Mouse (Mus musculus) Patski (cell line): ENCODE measurements around the gene Prss36. TPM values are rescaled to one million over a fixed set of nuclear protein-coding genes. Genes with fewer than 3 reads are reported as not detected.
"Not testable (repeated sequence)": the region's sequence is repeated elsewhere in the genome, so short reads cannot be mapped to it uniquely, and the experiment has no call there.

Source experiments
- ATAC-seq: fragments of 100-300 bp; one replicate; pipeline ENCODE4 v1.8.0; 2021
- CTCF ChIA-PET: fragments of 350-600 bp; sonication (Branson Sonifier 250); formaldehyde crosslinking; loops from one replicate; lab custom pipeline; 2022; ENCODE audit warnings: inconsistent platforms; lab: Charles Lee
- POLR2A ChIA-PET: fragments of 350-600 bp; sonication (Branson Sonifier 250); formaldehyde crosslinking; loops from one replicate; lab custom pipeline; 2022; ENCODE audit warnings: antibody characterized with exemption, inconsistent platforms; lab: Charles Lee
- DNase-seq: peaks from one replicate; pipeline ENCODE4 v3.0.0-alpha.2; 2011; ENCODE audit warnings: low read depth, low spot score
- H3K27me3 ChIP-seq: fragments of 371-371 bp; one replicate; pipeline ENCODE4 v1.5.1; 2021
- CTCF ChIP-seq: fragments of 100-300 bp; IDR thresholded peaks from one replicate; pipeline ENCODE4 v1.5.1; 2021
- in situ Hi-C: fragments of 300-500 bp; cut with MboI; formaldehyde crosslinking; loops from 3 replicates; pipeline ENCODE4 v1.11.1; 2018; ENCODE audit warnings: low pct_unique_long_range_greater_than_20kb, mixed read lengths
- polyA plus RNA-seq: library from polyadenylated mRNA; unstranded; gene quantifications from one replicate; pipeline ENCODE4 v1.2.3, GENCODE M21; 2021

The Prss36 gene
- polyA plus RNA-seq, 1 experiment from 2014 or later, result 6.8 TPM

DNA sequence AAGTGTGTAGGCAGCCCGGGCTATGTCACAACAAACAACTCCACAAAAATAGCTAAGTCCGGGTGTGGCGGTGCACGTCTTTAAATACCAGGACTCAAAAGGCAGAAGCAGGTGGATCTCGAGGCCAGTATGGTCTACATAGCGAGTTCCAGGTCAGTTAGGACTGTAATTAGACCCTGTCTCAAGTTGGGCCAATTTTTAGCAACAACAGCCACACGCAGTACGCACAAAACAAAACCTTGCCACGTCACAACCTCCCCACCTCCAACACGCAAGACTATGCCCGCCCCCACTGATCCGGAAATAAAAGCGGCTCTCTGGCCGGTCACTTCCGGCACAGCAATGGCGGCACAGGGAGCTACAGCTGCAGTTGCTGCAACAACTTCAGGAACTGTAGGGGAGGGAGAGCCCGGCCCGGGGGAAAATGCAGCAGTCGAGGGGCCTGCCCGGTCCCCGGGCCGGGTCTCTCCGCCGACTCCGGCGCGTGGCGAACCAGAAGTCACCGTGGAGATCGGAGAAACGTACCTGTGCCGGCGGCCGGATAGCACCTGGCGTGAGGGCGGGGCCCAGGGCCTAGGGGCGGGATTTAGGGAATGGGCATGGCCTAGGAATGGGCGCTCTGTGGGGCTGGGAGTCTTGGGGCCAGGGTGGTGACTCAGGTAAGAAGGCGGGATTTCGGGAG is 34.2 kb downstream of the Prss36 start, which contains the start of gene Kat8:
TSS of gene Kat8 (plus strand) at position 327 of the 682 bp plus-strand sequence.
- no peaks in the 10 kb centered on the region for H3K27me3 ChIP-seq
- in situ Hi-C loops, result no loop called here
- DNase-seq (no peak), ATAC-seq (peak; percentile 85)
- CTCF ChIA-PET, result interaction anchor here (1.1 to 2.0 kb wide), 4 partner anchors 10 to 24 kb away, joined by 3 to 8 read pairs (median 4); partner anchors contain the start of genes Gm21974 and Vkorc1
- POLR2A ChIA-PET, result interaction anchor here (0.6 to 3.6 kb wide), 8 partner anchors 8 to 111 kb away, joined by 3 to 21 read pairs (median 4); no protein-coding TSS in a partner anchor
- TF ChIP-seq CTCF, result no peak

DNA sequence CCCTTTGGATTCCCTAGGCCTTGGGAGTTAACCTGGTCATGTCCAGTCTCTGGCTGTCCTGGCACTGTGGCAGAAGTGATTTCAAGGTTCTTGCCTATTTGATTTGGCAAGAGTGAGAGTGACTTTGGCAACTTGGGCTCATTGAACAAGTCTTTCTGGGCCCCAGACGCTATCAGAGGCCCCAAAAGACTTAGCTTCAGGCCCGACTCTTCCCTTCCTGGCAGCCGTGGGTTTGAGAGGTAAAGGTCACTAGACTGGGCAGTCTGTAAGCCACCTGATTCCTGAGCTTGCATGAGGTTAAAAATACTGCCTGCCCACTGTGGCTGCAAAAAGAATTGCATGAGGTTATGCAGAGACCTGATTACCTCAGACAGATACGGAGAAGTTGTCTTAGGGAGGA is 37.9 kb downstream of the Prss36 start:
- DNase-seq (no peak), ATAC-seq (no peak)
- ChIA-PET CTCF (no interaction called here), POLR2A (interaction anchor here (1.5 kb wide), 1 partner anchor 58 kb away, joined by 4 read pairs; the partner anchor contains the start of gene Fus)
- no peaks in the 10 kb centered on the region for H3K27me3 ChIP-seq
- in situ Hi-C loops, result no loop called here
- no peak for TF ChIP-seq CTCF

DNA sequence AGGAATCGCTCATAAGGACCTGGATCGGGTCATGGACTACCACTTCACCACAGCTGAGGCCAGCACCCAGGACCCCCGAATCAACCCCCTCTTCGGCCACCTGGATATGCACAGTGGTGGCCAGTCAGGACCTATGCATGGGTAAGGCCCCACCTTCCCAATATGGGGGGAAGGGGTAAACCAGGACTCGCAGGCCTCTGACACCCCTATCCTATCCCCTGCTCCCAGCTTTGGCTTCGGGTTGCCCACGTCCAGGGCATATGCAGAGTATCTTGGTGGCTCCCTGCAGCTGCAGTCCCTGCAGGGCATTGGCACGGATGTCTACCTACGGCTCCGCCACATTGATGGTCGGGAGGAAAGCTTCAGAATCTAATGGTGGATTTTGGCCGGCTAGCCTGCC is 38.6 kb downstream of the Prss36 start:
- ATAC-seq (no peak), DNase-seq (no peak)
- TF ChIP-seq CTCF, result no peak
- POLR2A ChIA-PET, result interaction anchor here (0.6 to 1.5 kb wide), 2 partner anchors 23 to 59 kb away, joined by 4 to 5 read pairs; partner anchors contain the start of gene Fus
- in situ Hi-C loops, result no loop called here
- no peaks in the 10 kb centered on the region for H3K27me3 ChIP-seq
- CTCF ChIA-PET, result no interaction called here

DNA sequence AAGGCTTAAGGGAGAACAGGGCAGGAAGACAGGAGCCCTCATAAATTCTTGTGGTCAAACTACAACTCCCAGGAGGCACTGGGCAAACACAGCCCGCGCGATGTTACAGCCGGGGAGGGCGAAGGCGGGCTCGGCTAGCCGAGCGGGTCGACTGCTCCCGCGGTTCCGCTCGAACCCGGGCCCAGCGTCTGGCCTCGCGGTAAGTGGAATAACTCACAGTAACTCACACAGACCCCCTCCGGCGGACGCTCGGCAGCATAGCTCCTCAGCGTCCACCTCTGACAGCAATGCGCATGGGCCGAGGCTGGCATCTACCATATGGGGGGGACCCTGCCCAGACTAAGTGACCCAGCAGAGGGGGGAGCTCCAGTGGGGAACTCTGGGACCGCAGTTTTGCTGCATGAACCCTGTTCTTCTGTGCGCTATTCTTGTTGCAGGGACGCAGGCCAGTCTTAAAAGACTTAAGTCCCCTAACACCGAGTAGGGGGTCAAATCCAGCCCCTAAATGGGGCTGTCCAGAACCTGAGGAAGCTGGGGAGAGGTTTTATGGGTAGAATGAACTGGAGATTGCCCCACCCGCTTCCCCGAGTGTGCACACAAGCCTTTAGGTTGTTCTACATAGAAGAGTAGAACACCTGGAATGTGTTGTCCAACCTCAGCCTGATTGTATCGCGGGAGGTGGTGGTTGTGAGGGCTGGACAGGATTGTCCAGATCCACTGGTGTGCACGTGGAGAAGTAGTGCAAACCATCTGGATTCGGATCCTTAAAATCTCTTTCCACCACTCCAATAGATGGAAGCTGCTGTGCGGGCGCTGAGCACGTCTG is 42.3 kb downstream of the Prss36 start, which contains the start of gene Bckdk:
TSS of gene Bckdk (plus strand) at position 112 of the 826 bp plus-strand sequence.
- no peak for DNase-seq
- TF ChIP-seq CTCF, result no peak
- in situ Hi-C loops, result no loop called here
- POLR2A ChIA-PET, result interaction anchor here (0.5 to 0.9 kb wide), 4 partner anchors 9 to 28 kb away, joined by 3 to 5 read pairs (median 4); partner anchors contain the start of genes Zfp646 and Zfp668
- peak; percentile 84 for ATAC-seq
- H3K27me3 ChIP-seq, result no peaks in the 10 kb centered on the region
- CTCF ChIA-PET, result no interaction called here

DNA sequence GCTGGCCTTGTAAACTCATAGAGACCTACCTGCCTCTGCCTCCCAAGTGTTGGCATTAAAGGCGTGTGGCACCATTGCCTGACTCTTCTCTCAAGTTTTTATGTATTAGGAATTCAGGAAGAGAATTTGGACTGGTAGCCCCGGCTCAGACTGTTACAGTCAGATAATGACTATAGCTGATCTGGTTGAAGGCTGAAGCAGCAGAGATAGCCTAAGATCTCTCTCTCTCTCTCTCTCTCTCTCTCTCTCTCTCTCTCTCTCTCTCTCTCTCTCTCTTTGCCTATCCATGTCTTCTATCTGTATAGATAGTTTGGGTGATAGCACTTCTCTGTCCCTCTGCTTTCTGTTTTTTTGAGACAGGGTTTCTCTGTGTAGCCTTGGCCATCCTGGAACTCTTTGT is 44.8 kb downstream of the Prss36 start:
- no peaks in the 10 kb centered on the region for H3K27me3 ChIP-seq
- TF ChIP-seq CTCF, result no peak
- ATAC-seq (no peak), DNase-seq (no peak)
- in situ Hi-C loops, result no loop called here
- ChIA-PET POLR2A (no interaction called here), CTCF (no interaction called here)

DNA sequence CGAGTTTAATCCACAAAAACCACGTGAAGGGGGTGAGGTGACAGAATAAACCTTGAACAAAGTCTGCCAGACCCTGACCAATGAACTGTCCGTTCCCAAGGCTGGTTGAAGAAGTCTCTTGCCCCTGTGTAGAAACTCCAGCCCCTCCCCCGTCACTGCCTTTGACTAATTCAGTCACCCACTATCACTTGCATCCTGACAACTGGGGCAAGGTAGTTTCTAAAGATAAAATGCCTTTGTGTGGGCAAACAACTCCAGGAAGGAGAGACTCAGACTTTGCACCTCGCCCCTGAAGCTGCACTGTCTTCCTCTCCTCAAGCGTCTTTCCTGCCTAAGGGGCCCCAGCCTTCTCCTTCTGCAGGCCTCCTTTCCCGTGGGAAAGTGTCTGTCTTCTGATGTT is 46.5 kb downstream of the Prss36 start:
- POLR2A ChIA-PET, result interaction anchor here (0.6 kb wide), 1 partner anchor 283 kb away, joined by 5 read pairs; no protein-coding TSS in a partner anchor
- no peak for DNase-seq
- in situ Hi-C loops, result no loop called here
- ATAC-seq, result no peak
- CTCF ChIA-PET, result no interaction called here
- no peak for TF ChIP-seq CTCF
- no peaks in the 10 kb centered on the region for H3K27me3 ChIP-seq

DNA sequence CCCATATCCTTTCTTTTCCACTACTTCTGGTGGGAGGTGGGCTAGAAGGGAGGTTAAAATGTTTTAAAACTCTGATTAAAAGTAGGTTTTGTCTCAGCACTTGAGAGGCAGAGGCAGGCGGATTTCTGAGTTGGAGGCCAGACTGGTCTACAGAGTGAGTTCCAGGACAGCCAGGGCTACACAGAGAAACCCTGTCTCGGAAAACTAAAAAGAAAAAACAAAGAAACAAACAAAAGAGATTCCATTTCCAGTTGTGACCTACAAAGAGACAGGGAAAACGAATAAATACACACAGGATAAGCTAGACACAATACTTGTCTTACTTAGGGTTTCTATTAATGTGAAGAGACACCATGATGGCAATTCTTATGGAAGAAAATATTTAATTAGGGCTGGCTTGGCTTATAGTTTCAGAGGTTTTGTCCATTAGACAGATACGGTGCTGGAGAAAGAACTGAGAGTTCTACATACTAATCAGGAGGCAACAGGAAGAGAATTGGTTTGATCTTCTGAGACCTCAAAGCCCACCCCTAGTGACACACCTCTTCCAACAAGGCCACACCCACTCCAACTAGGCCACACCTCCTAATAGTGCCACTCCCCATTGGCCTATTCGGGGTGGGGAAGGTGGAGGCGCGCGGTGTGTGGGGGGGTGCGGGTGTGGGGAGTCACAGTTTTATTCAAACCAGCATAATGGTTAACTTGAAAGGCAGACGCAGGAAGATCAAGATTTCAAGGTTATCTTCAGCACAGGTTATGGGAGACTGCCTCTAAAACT is 48.2 kb downstream of the Prss36 start:
- ATAC-seq, result no peak

DNA sequence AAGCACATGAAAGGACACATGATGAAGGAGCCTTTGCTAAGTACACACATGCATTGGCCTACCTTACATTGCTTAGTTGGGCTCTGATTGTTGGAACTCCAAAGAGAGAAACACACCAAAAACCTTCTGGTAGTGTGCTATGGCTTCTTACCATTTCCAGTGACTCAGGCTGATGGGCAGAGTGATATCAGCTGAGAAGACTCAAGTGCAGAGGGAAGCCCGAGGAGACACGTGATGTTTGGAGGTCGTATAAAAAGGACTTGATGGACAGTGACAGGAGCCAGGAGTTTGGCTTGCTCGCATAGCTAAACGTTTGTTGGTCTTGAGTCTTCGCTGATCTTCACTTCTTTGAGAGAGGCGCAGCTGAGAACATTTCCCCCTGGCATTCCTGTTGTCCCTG is 49.0 kb downstream of the Prss36 start:
- DNase-seq, result no peak
- ChIA-PET CTCF (interaction anchor here (1.6 kb wide), 1 partner anchor 13 kb away, joined by 4 read pairs; no protein-coding TSS in a partner anchor), POLR2A (no interaction called here)
- no peak for TF ChIP-seq CTCF
- ATAC-seq, result no peak
- in situ Hi-C loops, result no loop called here
- no peaks in the 10 kb centered on the region for H3K27me3 ChIP-seq

More for the DNA sequence above, 48.2 kb downstream of the Prss36 start:
- ChIA-PET POLR2A (no interaction called here), CTCF (no interaction called here)
- TF ChIP-seq CTCF, result no peak
- no peaks in the 10 kb centered on the region for H3K27me3 ChIP-seq
- no peak for DNase-seq
- in situ Hi-C loops, result no loop called here

DNA sequence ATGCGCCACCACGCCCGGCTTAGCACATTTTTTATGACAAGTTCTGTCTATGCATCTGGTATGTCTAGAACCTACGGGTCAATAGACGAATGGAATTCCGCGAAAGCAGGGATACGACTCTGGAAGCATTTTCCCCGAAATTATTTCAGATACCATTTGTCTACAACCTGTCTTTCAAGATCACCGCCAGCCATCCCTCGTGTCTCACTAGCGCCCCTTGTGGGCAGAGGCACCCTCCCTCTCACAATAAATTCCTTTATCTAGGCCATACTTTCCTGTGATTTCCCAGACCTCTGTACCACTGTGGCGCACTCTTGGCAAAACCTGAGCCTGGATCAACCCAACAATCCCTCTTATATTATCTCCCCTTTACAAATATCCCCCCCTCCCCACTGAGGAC is 50.1 kb downstream of the Prss36 start:
- ChIA-PET POLR2A (no interaction called here), CTCF (interaction anchor here (1.6 to 2.2 kb wide), 2 partner anchors 15 to 25 kb away, joined by 4 to 6 read pairs; no protein-coding TSS in a partner anchor)
- no peaks in the 10 kb centered on the region for H3K27me3 ChIP-seq
- DNase-seq (no peak), ATAC-seq (no peak)
- in situ Hi-C loops, result no loop called here
- peak; percentile 69 for TF ChIP-seq CTCF

DNA sequence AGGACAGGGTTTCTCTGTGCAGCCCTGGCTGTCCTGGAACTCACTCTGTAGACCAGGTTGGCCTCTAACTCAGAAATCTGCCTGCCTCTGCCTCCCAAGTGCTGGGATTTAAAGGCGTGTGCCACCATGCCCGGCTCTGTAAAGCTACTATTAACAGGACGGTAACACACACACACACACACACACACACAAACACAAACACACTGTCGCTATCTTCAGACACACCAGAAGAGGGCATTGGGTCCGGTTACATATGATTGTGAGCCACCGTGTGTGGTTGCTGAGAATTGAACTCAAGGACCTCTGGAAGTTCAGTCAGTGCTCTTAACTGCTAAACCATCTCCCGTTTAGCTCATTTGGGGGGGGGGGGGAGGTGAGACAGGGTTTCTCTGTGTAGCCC is 50.6 kb downstream of the Prss36 start:
- in situ Hi-C loops, POLR2A ChIA-PET, H3K27me3 ChIP-seq, ATAC-seq, DNase-seq: not testable (repeated sequence)
- CTCF ChIA-PET, result interaction anchor here (0.7 to 2.2 kb wide), 8 partner anchors 8 to 95 kb away, joined by 3 to 6 read pairs (median 4); partner anchors contain the start of genes Hsd3b7 and Kat8
